Mouse (Mus musculus): ENCODE data around the gene Gm10964.

GRCm38 (mm10) chr3:103790346-103791145 lies 51.4 kb downstream of the Gm10964 start:
- TF ChIP-seq CTCF (IDR thresholded peaks at IDR 0.05; ENCODE audit: insufficient read depth, low read depth, low read length), result no peak
- TF ChIP-seq POLR2A (IDR thresholded peaks at IDR 0.05; ENCODE audit: insufficient read depth, low read depth, low read length), result no peak

Data from olfactory bulb, adult 2 months (tissue).